8 mouse cellular contexts compared by ENCODE assay signal in the genomic region with DNA sequence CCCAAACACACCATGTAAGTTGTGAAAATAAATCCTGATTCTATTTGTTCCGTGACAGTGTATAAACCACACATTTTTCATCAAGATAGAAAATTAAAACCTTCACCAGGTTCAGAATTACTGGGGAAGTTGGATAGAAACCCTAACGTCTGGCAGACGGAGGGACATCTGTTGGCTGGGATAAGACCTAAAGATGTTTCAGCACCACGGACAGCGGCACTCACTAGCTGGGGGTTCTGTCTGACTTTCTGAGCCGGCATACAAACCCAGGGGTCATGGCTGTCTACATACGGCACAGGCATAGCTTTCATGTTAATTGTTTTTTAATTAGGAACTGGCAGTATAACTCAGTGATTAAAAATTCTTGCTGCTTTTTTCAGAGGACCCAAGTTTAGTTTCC.
A peak's percentile ranks its signal among the peaks of the same experiment; 100 is the strongest.
DNase-seq lines count a peak whose midpoint lies in the region; ATAC-seq lines count a peak whose summit lies in the region.

No protein-coding gene starts in this region.

- H3K27ac ChIP-seq in hindbrain, embryonic 14.5 days, result no peak overlapping the region
- no peak overlapping the region for H3K27ac ChIP-seq in hindbrain, embryonic 13.5 days

- no peak overlapping the region for H3K4me2 ChIP-seq in hindbrain, embryonic 14.5 days (replicated peaks)
- no peak overlapping the region for H3K4me2 ChIP-seq in hindbrain, embryonic 13.5 days

- ATAC-seq in hindbrain, embryonic 14.5 days (ENCODE audit: low FRiP score), result no peak
- no peak for ATAC-seq in hindbrain, embryonic 13.5 days (ENCODE audit: low FRiP score)

- peaks cover 22% of the 10 kb centered on the region for H3K4me1 ChIP-seq in hindbrain, embryonic 14.5 days (replicated peaks; ENCODE audit: control insufficient read depth, insufficient read depth, low read length)
- peaks cover 38% of the 10 kb centered on the region for H3K4me1 ChIP-seq in hindbrain, embryonic 13.5 days (replicated peaks)

- H3K9me3 ChIP-seq in hindbrain, embryonic 14.5 days (ENCODE audit: control insufficient read depth, low read length), result no peaks in the 10 kb centered on the region
- no peaks in the 10 kb centered on the region for H3K9me3 ChIP-seq in hindbrain, embryonic 13.5 days

- no peaks in the 10 kb centered on the region for H3K36me3 ChIP-seq in hindbrain, embryonic 14.5 days (replicated peaks; ENCODE audit: control insufficient read depth, insufficient read depth)
- no peaks in the 10 kb centered on the region for H3K36me3 ChIP-seq in hindbrain, embryonic 13.5 days

- WGBS in hindbrain, embryonic 14.5 days, result 16% methylated on average over 7 of the region's 7 CpGs
- WGBS in hindbrain, embryonic 13.5 days, result 12% methylated on average over 7 of the region's 7 CpGs

- DNase-seq in hindbrain, embryonic 14.5 days (ENCODE audit: low spot score), result peak; percentile 74
- peak; percentile 51 to 54 for DNase-seq in B cell, adult 2 months
- peak; percentile 19 for DNase-seq in adrenal gland, adult 2 months
- DNase-seq in kidney, postnatal 14 days, result peak; percentile 59
- DNase-seq in cerebellum, adult 18-20 months, result no peak
- no peak for DNase-seq in frontal cortex, postnatal 10 days (ENCODE audit: low spot score in 2 of 2)
- no peak for DNase-seq in left cerebral cortex, adult 18-20 months (ENCODE audit: low spot score in 2 of 2)

- H3K9ac ChIP-seq in hindbrain, embryonic 14.5 days, result no peak overlapping the region
- no peak overlapping the region for H3K9ac ChIP-seq in hindbrain, embryonic 13.5 days

- H3K27me3 ChIP-seq in hindbrain, embryonic 14.5 days (ENCODE audit: control insufficient read depth, insufficient read depth, low read length), result no peaks in the 10 kb centered on the region
- H3K27me3 ChIP-seq in hindbrain, embryonic 13.5 days, result peaks cover 34% of the 10 kb centered on the region

- no peak overlapping the region for H3K4me3 ChIP-seq in hindbrain, embryonic 14.5 days (replicated peaks; ENCODE audit: low read length)
- H3K4me3 ChIP-seq in hindbrain, embryonic 13.5 days, result no peak overlapping the region

Comparison
In these comparisons a context has a peak if more than half of its experiments do, and no peak if none do; other contexts are left out.
1. DNase-seq: peak in hindbrain, embryonic 14.5 days (single experiment), B cell, adult 2 months (2 of 2), adrenal gland, adult 2 months (single experiment) and kidney, postnatal 14 days (single experiment); none in cerebellum, adult 18-20 months (0 of 2), frontal cortex, postnatal 10 days (0 of 2) and left cerebral cortex, adult 18-20 months (0 of 2).